Mouse (Mus musculus) spleen, adult 2 months (tissue): ENCODE data around the gene Rbpj.

Experiments used
- CTCF ChIP-seq: fragments of 200-500 bp; IDR thresholded peaks from 2 replicates; pipeline ENCODE4 v1.5.1; 2011; ENCODE audit warnings: mild to moderate bottlenecking, inconsistent platforms; ENCODE audit not compliant: insufficient read depth, insufficient read length, insufficient replicate concordance; ENCODE audit errors: extremely low read depth
- POLR2A ChIP-seq: fragments of 200-500 bp; IDR thresholded peaks from 2 replicates; pipeline ENCODE4 v1.6.1; 2011; ENCODE audit warnings: low read depth, low read length, inconsistent platforms

DNA sequence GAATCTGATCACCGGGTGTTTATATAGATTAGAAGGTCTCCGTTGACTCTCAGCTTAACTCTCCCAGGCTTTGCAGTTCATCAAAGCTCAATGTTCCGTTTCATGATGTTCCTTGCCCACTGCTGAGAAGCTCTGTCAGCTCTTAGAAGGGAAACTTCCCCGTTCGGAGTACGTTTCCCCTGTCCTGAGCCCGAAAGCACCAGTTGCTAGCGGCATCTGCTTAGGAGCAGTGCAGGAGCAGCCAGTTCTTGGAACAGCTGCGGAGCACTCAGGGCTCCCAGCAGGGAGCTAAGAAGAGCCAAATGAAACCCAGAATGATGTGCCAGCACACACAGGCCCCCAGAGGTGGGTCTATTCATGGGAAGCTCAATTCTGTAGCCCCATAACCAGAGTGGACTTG is 15.0 kb upstream of the Rbpj start:
- TF ChIP-seq POLR2A (no peak), CTCF (no peak)
